Mouse (Mus musculus) spleen, embryonic (tissue): Measurements from ENCODE around the gene Fbxo48.

Source experiments
- CTCF ChIA-PET: fragments of 350-600 bp; sonication (Branson Sonifier 250); formaldehyde crosslinking; loops from one replicate; lab custom pipeline; 2022; lab: Charles Lee

The Fbxo48 gene

DNA sequence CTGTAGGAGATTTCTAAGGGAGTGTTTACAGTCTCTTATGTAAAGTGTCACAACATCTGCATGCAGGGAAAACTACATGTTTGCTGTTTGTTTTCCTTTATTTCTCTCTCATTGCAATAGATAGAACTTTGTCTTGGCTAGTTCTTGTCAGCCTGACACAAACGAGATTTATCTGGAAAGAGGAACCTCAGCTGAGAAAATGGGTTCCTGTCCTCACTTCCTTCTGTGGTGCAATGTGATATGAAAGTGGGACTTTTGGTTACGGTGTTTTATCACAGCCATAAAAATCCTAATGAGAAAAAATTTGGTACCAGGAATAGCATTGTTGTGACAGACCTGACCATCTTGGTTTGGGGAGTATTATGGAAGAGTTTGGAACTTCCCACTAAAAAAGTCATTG, 18.5 kb downstream of the Fbxo48 start:
- CTCF ChIA-PET, result no interaction called here

DNA sequence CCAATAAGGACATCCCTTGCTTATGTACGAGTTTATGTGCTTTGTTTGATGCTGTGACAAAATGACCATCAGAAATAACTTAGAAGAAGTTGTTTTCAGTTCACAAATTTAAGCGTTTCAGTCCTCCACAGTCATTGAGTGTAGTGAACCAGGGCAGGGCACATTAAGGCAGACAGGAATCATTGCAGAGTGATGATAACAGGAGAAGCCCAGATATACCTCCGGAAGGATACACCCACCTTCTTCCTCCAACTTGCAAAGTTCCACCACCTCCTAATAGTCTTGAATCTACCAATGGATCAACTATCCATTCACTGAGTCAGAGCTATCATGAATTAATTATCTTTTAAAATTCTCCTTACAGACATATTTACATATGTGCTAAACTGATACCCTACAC, 20.9 kb downstream of the Fbxo48 start:
- CTCF ChIA-PET, result no interaction called here

DNA sequence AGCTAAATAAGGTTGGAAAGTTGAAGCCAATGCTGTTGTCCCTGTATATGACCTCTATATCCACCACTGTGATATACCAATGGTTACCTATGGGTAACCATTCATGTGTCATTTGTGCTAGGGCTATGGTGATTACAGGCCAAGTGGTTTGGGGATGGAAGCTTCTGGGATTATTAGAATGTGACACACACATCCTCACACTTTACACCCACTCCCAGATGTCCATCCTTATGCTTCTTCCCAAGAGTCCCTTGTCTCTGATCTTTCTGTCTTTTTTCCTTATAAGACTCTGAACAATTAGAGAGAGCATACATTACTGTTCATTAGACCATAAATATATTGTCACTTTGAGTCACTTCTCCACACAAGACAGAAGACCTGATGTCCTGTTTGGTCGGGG, 21.9 kb downstream of the Fbxo48 start:
- CTCF ChIA-PET, result no interaction called here

DNA sequence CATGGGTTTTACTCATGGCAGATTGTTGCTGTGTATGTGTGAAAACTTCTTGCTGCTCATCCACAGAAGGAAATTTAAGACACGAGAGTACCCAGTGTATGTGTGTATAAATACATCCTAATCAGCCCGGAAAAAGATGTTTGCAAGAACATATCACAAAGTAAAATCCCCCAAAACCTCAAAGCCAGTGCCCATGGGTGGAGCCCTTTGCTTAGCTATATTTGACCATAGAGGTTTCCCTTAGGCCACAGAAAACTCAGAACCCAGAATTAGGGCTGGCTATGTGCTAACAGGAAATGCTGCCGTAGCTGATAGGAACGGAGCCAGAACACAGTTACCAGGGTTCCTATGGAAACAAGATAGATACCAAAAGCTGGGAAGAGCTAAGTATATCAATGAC, 25.8 kb downstream of the Fbxo48 start:
- CTCF ChIA-PET, result no interaction called here

DNA sequence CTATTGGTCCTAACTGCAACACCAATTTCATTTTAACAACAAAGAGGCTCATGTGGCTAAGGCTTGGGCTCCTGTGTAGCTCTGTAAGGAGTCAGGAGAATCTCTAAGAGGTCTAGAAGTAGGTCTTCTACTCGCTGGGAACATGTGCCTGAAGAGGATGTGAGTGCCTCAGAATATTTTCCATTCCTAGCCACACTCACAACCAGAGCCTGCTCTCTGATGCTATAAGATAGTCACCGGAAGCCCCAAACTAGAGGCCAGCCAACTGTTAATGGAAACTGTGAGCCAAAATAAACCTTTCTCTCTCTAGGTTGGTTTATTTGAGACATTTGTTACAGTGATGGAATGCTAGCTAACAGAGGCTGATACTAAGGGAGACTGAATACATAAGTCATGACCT, 26.4 kb downstream of the Fbxo48 start:
- CTCF ChIA-PET, result interaction anchor here (0.6 kb wide), 1 partner anchor 199 kb away, joined by 4 read pairs; no protein-coding TSS in a partner anchor

DNA sequence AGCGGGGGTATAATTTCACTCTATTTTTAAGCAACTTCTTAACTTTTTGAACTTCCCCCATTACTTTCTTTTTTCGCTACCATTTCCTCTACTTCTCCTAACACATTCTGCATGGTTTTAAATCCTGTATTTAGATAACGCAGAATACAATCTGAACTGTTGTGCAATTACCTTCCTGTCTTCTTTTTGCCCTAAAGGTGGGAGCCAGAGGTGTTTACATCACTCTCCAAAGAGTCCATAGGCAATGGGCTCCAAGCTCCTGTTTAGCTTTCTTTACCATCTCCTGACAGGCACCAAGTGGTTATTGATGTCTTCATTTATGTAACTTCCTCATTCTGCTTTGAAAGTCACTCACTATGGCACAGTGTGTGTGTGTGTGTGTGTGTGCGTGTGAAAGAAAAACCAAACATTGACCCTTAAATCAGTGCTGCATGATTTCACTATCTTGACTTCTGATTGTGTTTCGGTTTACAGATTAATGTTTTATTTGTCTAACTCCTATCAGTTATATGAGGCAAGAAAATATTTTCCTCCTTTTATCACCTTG, 27.1 kb downstream of the Fbxo48 start:
- CTCF ChIA-PET, result interaction anchor here (0.9 kb wide), 1 partner anchor 22 kb away, joined by 3 read pairs; no protein-coding TSS in a partner anchor

DNA sequence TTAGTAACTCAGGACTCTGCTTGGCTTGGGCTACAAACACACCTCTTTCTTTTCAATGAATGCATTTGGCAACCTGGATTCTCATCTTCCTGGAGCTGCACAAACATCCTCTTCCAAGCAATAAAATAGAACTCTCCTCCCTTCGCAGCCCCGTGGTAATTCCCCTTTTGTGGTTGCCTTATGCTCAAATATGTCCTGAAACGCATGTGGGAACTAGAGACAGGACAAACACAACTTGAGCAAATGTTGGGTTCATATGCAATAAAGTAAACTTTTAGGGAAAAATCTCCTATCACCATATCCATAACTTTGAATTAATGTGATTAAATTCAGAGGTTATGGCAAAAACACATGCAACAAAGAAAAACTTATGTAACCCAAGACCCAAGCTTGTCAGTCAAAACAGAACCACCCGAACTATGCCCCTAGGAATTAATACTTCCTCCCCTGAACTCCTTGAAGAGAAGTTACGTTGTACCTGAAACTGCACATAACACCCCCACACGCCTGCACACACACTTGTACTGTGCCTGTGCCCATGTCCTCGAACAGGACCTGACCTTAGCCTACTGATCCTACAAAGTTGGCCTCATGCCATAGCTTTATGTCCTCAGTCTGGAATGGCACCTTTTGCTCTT, 35.5 kb downstream of the Fbxo48 start:
- CTCF ChIA-PET, result no interaction called here

DNA sequence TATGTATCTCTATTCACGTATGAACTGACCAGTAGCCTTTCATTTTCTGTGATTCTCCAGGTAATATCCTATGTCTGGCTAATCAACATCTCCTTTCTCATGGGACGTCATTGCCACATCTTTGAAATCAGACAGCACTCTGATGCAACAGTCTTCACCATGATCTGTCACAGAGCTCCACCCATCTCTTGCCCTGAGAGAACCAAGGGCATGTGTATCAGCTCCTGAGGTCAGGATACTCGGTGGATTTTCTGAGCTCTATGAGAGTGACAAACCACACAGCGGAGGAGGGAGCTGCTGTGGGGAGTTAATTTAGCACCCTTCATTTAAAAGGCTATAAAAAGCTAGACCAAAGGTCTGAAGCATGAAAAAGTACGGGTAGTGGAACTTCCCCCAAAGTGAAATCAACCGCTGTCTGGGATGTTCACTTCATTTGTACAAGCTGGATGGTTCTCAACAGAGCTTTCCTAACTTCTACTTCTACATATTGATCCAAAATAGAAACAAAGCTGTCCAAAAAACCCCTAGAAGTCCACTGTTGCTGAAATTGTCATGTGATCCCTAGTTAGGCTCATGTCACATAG, 36.7 kb downstream of the Fbxo48 start:
- CTCF ChIA-PET, result interaction anchor here (1.4 kb wide), 1 partner anchor 20 kb away, joined by 5 read pairs; no protein-coding TSS in a partner anchor

DNA sequence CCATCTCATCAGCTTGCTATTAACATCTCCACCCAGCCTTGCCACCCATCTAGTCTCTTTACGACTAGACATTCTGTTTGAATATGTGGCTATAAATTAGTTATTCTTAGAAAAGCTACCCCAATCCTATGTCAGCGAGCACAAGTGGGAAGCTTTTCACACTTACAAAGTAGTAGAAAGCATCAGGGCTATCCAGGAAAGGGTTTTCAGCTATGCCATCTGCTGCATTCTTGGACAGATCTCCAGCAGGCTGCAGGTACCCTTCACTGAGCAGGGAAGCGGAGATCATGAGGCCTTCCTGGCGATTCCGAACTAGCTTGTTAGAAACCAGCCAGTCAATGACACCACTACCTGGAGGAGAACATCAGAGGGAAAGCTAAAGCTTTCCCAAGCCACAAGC, 38.7 kb downstream of the Fbxo48 start:
- CTCF ChIA-PET, result interaction anchor here (1.1 kb wide), 1 partner anchor 14 kb away, joined by 3 read pairs; no protein-coding TSS in a partner anchor

DNA sequence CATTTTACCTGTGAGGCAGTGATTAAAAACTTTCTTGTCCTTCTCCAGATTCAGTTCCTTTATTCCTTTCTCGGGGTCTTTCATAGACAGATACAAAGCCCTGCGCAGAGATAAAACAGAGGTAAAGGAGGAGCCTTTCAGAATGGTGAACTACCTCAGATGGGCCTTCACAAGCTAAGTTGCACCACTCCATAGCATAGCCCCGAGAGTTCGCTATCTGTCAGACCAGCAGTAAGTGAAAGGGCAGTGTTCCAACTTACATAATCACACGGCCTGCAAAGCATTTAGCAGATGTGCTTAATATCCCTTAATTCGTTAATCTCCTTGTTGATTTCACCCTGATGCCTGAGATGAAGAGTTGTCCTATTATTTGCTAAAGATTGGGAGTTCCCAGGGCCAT, 41.7 kb downstream of the Fbxo48 start:
- CTCF ChIA-PET, result no interaction called here

DNA sequence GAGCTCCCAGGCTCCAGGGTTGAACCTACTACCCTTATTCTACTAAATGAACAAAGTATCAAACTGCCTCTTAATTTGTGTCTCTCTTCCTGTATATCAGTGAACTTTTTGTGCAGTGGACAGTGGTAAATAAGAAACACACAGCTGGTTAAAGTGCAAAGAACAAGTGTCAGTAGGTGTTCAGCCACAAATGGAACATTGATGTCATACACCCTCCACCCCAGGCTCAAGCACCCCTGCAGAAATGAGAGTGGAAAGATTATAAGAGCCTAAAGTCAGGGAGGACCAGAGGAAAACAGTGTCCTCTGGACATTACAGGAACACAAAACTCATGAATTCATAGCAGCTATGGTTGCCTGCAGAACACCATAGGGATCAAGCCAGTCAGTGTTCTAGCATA, 45.6 kb downstream of the Fbxo48 start:
- CTCF ChIA-PET, result no interaction called here

DNA sequence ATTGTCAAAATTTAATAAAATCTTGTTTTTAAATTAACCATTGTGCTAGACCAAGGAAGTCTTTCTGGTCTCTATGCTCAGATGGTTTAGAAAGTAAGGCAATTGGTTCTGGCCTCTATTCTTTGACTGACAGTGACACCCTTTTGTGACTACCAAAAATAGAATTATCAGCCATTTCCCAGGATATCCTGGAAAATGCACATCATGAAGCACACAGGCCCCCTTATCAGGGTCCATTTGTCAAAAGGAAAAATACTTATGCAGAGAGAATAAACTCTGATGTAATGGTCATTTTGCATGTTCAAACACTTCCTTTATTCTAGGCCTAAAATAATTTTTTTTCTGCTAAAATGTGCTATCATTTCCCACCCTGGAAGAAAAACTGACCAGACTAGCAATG, 46.3 kb downstream of the Fbxo48 start:
- CTCF ChIA-PET, result no interaction called here

DNA sequence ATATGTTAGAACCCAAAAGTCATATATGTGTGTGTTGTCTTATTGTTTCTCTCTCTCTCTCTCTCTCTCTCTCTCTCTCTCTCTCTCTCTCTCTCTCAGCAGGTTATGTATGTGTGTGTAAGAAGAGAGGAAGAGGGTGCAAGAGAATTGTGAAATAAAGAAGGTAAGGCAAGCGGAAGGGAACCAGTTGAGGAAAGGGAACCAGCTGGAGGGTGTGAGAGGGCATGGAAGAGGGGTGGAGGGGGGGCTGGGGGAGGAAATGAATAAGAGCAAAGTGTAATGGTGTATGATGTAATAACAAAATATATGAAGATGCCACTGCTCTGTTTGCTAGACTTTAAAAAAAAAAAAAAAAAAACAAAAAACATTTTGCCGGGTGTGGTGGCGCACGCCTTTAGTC, 48.2 kb downstream of the Fbxo48 start:
- CTCF ChIA-PET, result no interaction called here

DNA sequence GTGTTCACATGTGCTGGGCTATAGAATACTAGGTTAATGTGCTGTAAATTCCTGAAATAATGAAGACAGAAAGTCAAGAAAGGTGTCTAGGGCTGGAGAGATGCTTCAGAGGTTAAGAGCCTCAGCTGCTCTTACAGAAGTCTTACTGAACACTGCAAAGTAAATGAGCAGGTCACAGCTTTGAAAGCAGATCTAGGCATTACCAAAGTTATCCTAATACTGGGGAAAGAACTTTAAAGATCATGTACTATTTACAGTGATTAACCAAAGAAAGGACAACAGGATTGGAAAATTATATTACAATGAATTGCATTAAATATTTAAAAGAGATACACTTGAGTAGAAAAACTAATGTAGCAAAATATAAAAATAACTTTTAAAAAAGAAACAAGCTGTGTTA, 48.8 kb downstream of the Fbxo48 start:
- CTCF ChIA-PET, result no interaction called here

DNA sequence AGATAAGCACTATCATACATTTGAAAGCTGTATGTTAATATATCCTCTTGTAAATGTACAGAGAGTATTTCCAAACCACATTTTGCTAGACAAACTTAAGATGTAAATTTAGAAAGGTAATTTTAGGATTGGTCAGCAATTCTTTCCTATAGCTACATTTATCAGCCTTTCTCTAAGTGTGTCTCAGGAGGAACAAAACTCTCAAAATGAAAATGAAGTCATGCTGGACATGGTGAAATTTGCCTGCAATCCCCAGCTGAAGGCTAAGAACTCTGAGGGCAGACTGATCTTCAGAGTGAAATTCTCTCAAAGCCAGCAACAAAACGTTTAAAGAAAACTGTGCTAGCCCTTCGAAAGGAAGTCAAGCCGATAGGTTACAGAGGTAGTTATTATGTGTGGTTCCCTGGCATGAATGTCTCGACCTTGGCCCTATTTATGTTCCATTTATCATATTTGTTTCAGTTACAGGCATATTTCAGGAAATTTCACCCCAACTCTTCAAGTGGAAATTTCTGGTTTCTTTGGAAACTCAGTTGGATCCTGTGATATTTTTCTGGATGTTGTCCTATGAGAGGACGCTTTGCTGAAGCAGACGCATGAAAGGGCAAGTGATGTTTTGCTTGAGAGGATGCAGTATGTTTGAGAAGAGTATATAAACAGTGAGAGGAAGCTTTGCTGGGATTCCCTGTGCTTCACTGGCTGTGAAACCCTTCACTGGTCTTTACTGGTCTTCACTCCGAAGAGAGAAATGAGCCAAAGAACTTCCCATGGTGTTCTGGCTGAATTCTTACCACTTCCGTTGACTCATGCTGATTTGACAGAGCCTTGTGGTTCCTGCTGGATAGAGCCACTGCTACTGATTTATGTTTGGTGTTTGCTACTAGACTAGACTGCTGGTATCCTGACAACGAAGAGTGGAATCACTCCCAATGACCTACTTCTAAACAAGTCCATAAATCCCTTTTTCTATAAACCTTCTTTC, 49.5 kb downstream of the Fbxo48 start:
- CTCF ChIA-PET, result interaction anchor here (1.0 kb wide), 1 partner anchor 22 kb away, joined by 3 read pairs; no protein-coding TSS in a partner anchor

DNA sequence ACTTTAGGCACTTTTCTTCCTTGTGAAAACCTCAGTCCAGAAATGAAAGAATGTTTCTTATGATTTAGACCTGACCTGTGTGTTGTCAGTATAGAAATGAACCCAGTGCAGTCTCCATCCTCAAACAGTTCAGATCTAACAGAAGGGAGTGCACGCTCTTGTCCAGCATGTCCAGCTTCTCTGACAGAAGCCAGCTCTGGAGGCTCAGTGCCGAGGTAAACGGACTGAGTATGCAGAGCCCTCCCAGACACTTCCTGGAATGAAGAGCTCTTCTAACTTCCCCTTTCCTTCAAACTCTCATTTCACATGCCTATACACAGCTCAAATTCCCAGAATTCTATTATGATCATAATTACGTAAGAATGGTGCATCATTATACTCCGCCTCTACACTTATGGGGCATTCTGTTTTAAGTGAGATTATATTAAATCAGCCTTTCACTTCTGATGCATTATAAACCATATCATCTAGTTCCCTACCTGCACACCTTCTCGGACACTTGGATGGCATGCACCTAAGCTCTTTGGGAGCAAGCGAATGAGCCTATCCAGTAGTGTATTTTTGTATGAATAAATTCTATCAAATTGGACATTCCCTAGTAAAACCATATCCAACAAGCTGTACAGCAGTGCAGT, 51.7 kb downstream of the Fbxo48 start:
- CTCF ChIA-PET, result interaction anchor here (0.6 to 0.7 kb wide), 2 partner anchors 20 to 39 kb away, joined by 4 read pairs; no protein-coding TSS in a partner anchor

DNA sequence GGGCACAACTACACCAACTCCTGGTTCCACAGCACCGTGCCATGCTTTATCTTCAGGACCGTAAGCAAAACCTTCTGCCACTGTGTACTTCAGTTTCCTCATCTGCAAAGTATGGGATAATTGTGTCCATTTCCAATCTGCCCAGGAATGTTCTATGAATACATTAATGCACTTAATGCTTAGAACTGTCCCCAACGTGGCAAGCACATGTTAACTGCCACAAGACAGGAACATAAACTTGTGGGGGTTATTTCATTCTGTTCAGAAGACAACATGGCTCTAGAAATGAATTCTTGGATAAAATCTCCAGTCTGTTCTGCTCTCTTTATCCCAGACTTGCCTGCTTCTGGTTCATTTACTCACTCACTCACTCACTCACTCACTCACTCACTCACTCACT, 52.6 kb downstream of the Fbxo48 start:
- CTCF ChIA-PET, result interaction anchor here (0.7 to 1.2 kb wide), 3 partner anchors 12 to 21 kb away, joined by 3 to 4 read pairs (median 4); no protein-coding TSS in a partner anchor
